Mouse (Mus musculus): ENCODE measurements around the gene Amh. TPM values are rescaled to one million over a fixed set of nuclear protein-coding genes. Genes with fewer than 3 reads are reported as not detected.

The Amh gene
- not detected in 2 replicates for polyA plus RNA-seq (2015; fragmentation: Nextera tagmentation; extraction: Ambion mirVana)

DNA sequence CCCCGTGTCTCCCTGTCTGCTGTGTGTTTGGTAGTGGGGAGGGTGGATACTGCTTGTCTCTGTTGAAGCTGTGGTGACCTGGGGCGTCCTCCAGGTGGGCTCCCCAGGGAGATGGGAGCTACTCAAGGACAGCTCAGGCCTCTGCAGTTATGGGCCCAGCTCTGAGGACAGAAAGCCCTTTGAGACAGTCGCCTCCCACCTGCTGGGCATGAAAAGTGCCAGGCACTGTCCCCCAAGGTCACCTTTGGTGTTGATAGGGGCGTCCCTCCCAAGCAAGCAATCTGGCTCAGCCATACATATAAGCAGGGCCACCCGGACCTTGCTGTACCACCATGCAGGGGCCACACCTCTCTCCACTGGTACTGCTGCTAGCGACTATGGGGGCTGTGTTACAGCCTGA is at the start of gene Amh:
Gene Amh, plus strand, starts transcription at position 328 of the 400 bp plus-strand sequence.
- no peak for ATAC-seq (ENCODE audit: insufficient number of reproducible peaks, insufficient read depth, low FRiP score, low TSS enrichment, low read depth)
- peak within 1 kb of the TSS; percentile 32; the same call in 1 of the 2 replicates for H3K9ac ChIP-seq
- 0 out of 2 replicates have a peak within 1 kb of the TSS, but pooled peaks have one; percentile 51 for H3K4me3 ChIP-seq
- 64% methylated on average over 6 of the region's 6 CpGs for WGBS
- peaks cover 52% of the 10 kb centered on the region for H3K36me3 ChIP-seq
- H3K4me2 ChIP-seq = peak within 1 kb of the TSS; percentile 94; the same call in 1 of the 2 replicates
- peaks cover 31% of the 10 kb centered on the region for H3K27me3 ChIP-seq
- H3K4me1 ChIP-seq = peaks cover 43% of the 10 kb centered on the region
- no peaks in the 10 kb centered on the region for H3K9me3 ChIP-seq
- H3K27ac ChIP-seq = no peak within 1 kb of the TSS

DNA sequence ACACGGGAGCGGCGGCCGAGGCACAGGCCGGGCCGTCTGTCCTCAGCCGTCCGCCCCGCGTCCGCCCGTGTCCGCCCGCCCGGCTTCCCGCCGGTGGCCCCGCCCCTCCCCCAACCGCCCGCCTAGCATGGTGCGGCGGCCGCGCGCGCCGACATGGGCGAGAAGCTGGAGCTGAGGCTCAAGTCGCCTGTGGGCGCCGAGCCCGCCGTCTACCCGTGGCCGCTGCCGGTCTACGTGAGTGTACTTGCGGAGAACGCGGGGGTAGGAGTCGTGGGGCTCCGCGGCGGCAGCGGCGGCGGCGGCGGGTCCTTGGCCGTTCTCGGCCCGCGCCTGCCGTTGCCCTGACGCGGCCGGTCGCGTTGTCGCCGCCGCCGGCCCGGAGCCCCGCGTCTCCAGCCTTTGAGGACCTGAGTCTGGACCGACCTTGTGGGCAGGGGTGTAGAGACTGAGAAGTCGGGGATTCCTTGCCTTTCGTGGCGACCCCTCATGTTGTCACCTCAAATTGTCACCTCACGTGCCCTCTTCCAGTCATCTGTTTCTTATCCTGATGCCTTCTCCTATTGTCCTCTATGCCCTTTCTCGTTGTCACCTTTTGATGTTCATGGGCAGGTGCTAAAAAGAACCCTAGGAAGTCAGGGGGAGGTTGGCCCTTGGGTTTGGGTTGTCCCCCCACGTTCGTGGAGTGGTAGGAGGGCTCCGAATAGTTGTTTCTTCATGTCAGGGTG is 49.6 kb upstream of the Amh start:
- Histone ChIP-seq H3K9ac (peak overlapping the region; percentile 96), H3K4me2 (peak overlapping the region; percentile 96), H3K36me3 (no peaks in the 10 kb centered on the region), H3K4me1 (peaks cover 44% of the 10 kb centered on the region), H3K9me3 (no peaks in the 10 kb centered on the region), H3K27me3 (no peaks in the 10 kb centered on the region), H3K4me3 (peak overlapping the region; percentile 95), H3K27ac (peak overlapping the region; percentile 87)
- no peak for ATAC-seq (ENCODE audit: insufficient number of reproducible peaks, insufficient read depth, low FRiP score, low TSS enrichment, low read depth)
- WGBS = under 1% methylated on average over 72 of the region's 75 CpGs

DNA sequence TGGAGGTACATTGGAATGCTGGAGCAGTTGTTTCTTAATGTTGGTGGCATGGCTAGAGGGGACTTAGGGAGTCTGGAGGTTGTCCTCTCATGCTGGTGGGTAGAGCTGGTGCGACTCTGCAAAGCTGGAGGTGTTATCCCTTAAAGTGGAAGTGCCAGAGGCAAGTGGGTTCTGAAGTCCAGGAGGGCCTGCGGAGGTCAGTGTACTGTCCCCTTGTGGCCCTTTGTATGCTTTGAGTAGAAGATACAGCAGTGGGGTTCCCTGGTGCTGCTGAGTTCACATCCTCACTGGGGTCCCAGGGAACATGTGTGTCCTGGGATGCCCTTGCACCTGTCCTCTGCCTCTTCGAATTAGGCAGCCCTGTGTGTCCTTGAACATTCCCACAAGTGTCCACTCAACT is 48.9 kb upstream of the Amh start:
- Histone ChIP-seq H3K27me3 (no peaks in the 10 kb centered on the region), H3K4me1 (peaks cover 49% of the 10 kb centered on the region), H3K36me3 (no peaks in the 10 kb centered on the region), H3K9me3 (no peaks in the 10 kb centered on the region), H3K9ac (peak overlapping the region; percentile 96), H3K4me2 (peak overlapping the region; percentile 96), H3K4me3 (peak overlapping the region; percentile 95), H3K27ac (no peak overlapping the region; the same call in 1 of the 2 replicates)
- WGBS = 30% methylated on average over 3 of the region's 3 CpGs
- ATAC-seq (ENCODE audit: insufficient number of reproducible peaks, insufficient read depth, low FRiP score, low TSS enrichment, low read depth) = no peak

DNA sequence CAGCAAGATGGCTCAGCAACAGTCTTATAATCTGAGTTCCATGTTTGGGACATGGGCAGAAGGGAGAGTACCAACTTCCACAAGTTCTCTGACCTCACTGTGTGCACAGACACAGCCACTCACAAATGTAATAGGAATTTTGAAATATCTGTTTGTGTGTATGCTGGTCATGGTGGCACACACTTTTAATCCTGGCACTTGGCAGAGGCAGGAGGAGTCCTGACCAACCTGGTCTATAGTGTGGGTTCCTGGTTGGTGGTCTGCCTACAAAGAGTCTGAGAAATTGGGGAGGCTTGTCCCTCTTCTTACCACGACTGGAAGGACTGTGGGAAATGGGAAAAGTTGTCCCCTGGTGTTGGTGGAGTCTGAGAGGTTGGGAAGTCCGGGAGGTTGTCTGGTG is 48.5 kb upstream of the Amh start:
- ATAC-seq (ENCODE audit: insufficient number of reproducible peaks, insufficient read depth, low FRiP score, low TSS enrichment, low read depth) = no peak
- Histone ChIP-seq H3K9ac (peak overlapping the region; percentile 96), H3K4me3 (peak overlapping the region; percentile 95), H3K27ac (no peak overlapping the region; the same call in 1 of the 2 replicates), H3K4me2 (peak overlapping the region; percentile 96), H3K9me3 (no peaks in the 10 kb centered on the region), H3K4me1 (peaks cover 45% of the 10 kb centered on the region), H3K36me3 (no peaks in the 10 kb centered on the region), H3K27me3 (no peaks in the 10 kb centered on the region)
- WGBS = 59% methylated on average over 2 of the region's 2 CpGs

DNA sequence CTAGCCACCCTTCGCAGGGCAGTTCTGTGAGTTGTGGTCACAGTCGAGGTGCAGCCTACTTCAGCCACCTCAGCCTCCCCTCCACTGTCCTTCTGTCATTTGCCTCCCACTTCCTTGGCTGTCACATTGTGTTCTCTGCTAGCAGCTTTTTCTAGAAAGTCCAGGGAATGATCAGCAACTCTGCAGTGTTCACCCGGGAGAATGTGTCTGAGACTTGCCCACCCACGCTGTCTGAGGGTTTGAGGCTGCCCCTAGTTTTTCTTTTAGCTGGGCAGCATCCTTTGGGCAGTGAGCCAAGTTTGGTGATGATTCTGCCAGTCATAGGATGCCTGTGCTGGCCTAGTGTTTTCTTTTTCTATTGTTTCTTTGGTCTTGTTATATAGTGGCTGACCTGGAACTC is 48.1 kb upstream of the Amh start:
- peak overlapping the region; percentile 96 for H3K9ac ChIP-seq
- no peak for ATAC-seq (ENCODE audit: insufficient number of reproducible peaks, insufficient read depth, low FRiP score, low TSS enrichment, low read depth)
- WGBS = 69% methylated on average over 4 of the region's 4 CpGs
- peak overlapping the region; percentile 96 for H3K4me2 ChIP-seq
- H3K36me3 ChIP-seq = no peaks in the 10 kb centered on the region
- peaks cover 41% of the 10 kb centered on the region for H3K4me1 ChIP-seq
- H3K27me3 ChIP-seq = no peaks in the 10 kb centered on the region
- H3K9me3 ChIP-seq = no peaks in the 10 kb centered on the region
- peak overlapping the region; percentile 95; the same call in 1 of the 2 replicates for H3K4me3 ChIP-seq
- H3K27ac ChIP-seq = no peak overlapping the region

DNA sequence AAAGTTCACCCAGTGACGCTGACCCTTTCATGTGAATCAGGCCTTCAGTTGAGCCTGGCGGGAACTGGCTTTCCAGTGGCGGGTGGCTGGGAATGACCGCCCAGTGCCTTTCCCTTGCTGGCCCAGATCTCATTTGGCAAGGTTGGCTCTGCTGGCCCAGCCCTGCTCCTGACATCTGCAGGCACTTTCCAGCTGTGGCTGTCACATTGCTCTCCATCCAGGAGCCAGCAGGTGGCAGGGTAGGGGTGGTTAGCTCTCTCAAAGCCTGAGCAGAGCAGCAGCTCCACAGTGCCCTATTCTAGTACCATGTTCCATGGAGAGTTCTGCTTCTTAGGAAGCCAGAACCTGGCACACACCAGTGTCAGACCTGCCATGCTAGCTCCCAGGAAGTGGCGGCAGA is 47.3 kb upstream of the Amh start:
- H3K4me1 ChIP-seq = peaks cover 35% of the 10 kb centered on the region
- no peaks in the 10 kb centered on the region for H3K27me3 ChIP-seq
- no peaks in the 10 kb centered on the region for H3K36me3 ChIP-seq
- no peak overlapping the region for H3K27ac ChIP-seq
- no peak for ATAC-seq (ENCODE audit: insufficient number of reproducible peaks, insufficient read depth, low FRiP score, low TSS enrichment, low read depth)
- H3K9me3 ChIP-seq = no peaks in the 10 kb centered on the region
- peak overlapping the region; percentile 96; the same call in 1 of the 2 replicates for H3K4me2 ChIP-seq
- 34% methylated on average over 5 of the region's 5 CpGs for WGBS
- H3K9ac ChIP-seq = no peak overlapping the region
- H3K4me3 ChIP-seq = peak overlapping the region; percentile 11

DNA sequence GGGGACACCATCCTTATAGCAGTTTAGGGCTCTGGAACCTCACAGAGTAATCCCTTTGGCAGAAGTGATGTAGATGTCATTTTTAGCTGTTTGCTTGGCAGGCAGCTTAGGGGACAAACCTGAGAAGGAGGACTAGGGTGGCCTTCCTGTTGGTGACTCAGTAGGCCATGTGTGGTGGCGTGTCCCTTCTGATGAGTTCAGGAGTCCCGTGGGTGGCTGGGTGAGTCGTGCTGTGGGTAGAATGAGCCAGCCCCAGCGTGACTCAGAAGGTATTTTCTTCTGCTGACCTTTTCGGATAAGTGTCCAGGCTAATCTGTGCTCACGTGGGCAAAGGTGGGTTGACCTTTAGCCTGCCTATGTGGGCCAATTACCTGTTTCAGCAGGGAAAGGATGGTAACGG is 46.4 kb upstream of the Amh start:
- Histone ChIP-seq H3K27me3 (no peaks in the 10 kb centered on the region), H3K9ac (no peak overlapping the region), H3K4me2 (no peak overlapping the region), H3K4me1 (peaks cover 39% of the 10 kb centered on the region), H3K36me3 (0 out of 2 replicates have a peak, but pooled peaks cover 6% of the 10 kb centered on the region), H3K27ac (no peak overlapping the region), H3K9me3 (no peaks in the 10 kb centered on the region), H3K4me3 (no peak overlapping the region)
- 80% methylated on average over 7 of the region's 7 CpGs for WGBS
- no peak for ATAC-seq (ENCODE audit: insufficient number of reproducible peaks, insufficient read depth, low FRiP score, low TSS enrichment, low read depth)

DNA sequence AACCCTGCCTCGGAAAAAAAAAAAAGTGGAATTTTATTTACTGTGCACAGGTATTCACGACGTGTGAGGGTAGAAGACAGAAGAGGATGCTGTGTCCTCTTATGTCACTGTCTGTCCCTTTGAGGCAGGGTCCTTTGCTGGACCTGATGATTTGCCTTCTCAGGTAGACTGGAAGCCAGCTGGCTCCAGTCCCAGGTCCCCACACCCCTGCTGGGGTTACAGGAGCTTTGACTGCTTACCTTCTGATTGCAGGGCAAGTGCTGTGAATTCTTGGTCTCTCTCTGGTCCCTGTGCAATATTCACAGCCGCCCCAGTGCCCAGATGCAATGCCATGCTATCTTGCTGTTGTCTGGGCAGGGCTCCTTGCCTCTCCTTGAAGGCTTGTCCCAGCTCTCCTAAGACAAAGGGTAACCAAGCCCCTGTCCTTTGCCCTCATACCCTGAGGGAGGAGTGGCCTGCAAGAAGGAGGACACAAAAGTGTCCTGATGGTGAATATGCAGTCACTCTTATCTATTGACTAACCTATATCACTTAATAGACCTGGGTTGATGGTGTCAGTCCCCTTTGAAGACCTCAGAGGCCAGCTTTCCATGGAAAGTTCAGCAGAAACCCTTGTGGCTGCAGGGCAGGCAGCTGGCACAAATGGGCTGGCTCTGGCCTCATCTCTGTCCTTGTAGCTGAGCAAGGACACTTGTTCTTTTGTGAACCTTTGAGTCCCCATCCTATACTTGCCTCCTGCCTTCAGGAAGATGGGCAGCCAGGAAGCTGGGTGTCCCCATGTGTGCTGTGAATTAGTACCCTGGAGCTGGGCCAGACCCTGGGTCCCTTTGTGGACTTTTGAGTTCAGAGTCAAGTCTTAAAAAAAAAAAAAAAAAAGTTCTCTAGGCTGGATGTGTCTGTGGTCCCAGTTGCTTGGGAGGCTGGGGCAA is 44.2 kb upstream of the Amh start:
- Histone ChIP-seq H3K27ac (no peak overlapping the region), H3K36me3 (peaks cover 19% of the 10 kb centered on the region), H3K9me3 (no peaks in the 10 kb centered on the region), H3K4me2 (no peak overlapping the region), H3K4me3 (no peak overlapping the region), H3K27me3 (no peaks in the 10 kb centered on the region), H3K9ac (0 out of 2 replicates have a peak overlapping the region, but pooled peaks have one; percentile 3), H3K4me1 (peaks cover 37% of the 10 kb centered on the region)
- ATAC-seq (ENCODE audit: insufficient number of reproducible peaks, insufficient read depth, low FRiP score, low TSS enrichment, low read depth) = no peak
- WGBS = 87% methylated on average over 4 of the region's 4 CpGs

DNA sequence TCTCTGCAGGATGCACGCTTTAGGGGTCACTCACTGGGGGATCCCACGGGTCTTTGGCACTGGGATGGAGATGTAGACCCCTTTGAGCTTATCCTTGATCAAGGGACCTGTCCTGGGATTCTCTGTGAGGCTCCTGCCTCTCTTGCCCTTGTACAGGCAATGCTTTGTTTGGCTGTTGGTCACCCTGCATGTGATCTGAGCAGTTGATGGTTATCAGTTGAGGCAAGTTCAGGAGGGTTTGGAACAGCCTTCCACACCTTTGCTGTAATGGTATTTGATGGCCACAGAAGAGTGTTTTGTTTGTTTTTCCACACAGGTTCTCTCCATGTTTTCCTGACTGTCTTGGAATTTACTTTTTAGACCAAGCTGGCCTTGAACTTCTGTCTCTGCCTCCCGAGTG is 43.2 kb upstream of the Amh start:
- H3K36me3 ChIP-seq = peaks cover 28% of the 10 kb centered on the region

DNA sequence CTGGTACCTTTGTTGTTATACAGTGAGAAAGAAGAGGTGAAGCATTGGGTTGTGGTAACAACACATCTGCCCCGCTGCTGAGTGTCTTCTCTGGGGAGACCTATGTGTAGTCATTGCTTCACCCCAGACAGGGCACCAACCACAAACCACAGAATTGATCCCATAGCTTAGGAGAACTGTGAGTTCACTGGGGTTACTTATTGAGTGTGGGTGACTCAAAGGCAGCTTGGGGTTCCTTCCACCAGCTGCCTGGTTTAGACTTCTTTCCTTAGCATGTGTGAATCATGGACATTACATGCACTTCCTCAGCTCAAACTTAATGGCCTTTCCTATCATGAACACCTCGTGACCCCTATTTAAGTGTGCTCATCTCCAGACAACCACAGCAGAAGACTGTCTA is 41.5 kb upstream of the Amh start:
- Histone ChIP-seq H3K9me3 (no peaks in the 10 kb centered on the region), H3K4me2 (no peak overlapping the region), H3K27me3 (no peaks in the 10 kb centered on the region), H3K4me3 (no peak overlapping the region), H3K27ac (no peak overlapping the region), H3K4me1 (peaks cover 13% of the 10 kb centered on the region), H3K36me3 (peaks cover 43% of the 10 kb centered on the region), H3K9ac (no peak overlapping the region)
- no peak for ATAC-seq (ENCODE audit: insufficient number of reproducible peaks, insufficient read depth, low FRiP score, low TSS enrichment, low read depth)
- 85% methylated on average over 2 of the region's 2 CpGs for WGBS

More for the DNA sequence above, 43.2 kb upstream of the Amh start:
- Histone ChIP-seq H3K9me3 (no peaks in the 10 kb centered on the region), H3K4me1 (peaks cover 30% of the 10 kb centered on the region), H3K9ac (0 out of 2 replicates have a peak overlapping the region, but pooled peaks have one; percentile 3), H3K4me3 (no peak overlapping the region), H3K4me2 (no peak overlapping the region), H3K27me3 (no peaks in the 10 kb centered on the region), H3K27ac (no peak overlapping the region)
- no peak for ATAC-seq (ENCODE audit: insufficient number of reproducible peaks, insufficient read depth, low FRiP score, low TSS enrichment, low read depth)
- WGBS = 71% methylated on average over 3 of the region's 3 CpGs

DNA sequence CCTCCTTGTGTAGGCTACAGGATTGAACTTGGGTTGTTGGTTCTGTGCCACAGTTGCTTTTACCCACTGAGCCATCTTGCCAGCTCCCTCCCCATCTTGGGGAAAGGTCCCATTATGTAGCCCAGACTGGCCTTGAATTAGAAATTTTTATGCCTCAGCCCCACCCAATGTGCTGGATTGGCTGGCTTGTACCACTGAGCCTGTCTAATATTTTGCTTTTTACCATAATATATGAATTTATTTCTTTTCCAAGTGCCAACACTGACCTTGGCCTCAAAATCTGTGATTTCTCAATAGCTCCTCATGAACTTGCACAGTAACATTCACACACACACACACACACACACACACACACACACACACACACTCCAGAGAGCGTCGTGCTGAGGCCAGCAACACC is 39.3 kb upstream of the Amh start:
- no peak overlapping the region for H3K4me2 ChIP-seq
- no peaks in the 10 kb centered on the region for H3K9me3 ChIP-seq
- no peak overlapping the region for H3K4me3 ChIP-seq
- ATAC-seq (ENCODE audit: insufficient number of reproducible peaks, insufficient read depth, low FRiP score, low TSS enrichment, low read depth) = no peak
- H3K36me3 ChIP-seq = peaks cover 65% of the 10 kb centered on the region
- peaks cover 10% of the 10 kb centered on the region; the same call in 1 of the 2 replicates for H3K4me1 ChIP-seq
- no peak overlapping the region for H3K27ac ChIP-seq
- H3K9ac ChIP-seq = no peak overlapping the region
- H3K27me3 ChIP-seq = no peaks in the 10 kb centered on the region
- 71% methylated on average over 2 of the region's 2 CpGs for WGBS
